Mouse (Mus musculus): Measurements from ENCODE around the gene Sun1. TPM values are rescaled to one million over a fixed set of nuclear protein-coding genes. Genes with fewer than 3 reads are reported as not detected.

Sun1 gene
- polyA plus RNA-seq, 2 experiments, result 53.7 to 65.3 TPM

DNA sequence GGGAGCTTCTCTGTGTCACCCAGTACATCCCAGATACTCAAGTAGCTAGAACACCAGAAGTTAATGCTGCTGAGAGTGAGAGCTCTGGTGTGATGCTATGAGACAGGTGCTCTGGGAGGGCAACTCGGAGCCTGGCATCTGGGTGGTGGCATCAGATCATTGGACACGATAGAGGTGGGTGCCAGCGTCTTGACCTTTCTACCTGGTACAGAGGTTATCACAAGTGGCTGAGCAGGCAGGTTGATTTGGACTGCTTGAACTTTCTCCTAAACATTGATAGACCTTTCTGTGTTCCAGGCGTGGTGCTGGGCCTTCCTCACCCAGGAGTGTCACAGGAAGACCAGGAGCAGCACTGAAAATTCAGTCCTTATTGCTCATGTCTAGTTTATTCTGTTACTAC lies 26.8 kb downstream of the Sun1 start:
- Histone ChIP-seq H3K4me1 (ENCODE audit: control insufficient read depth, insufficient read depth, low read length) (no peaks in the 10 kb centered on the region), H3K9me3 (ENCODE audit: control insufficient read depth, low read length) (no peaks in the 10 kb centered on the region), H3K4me3 (replicated peaks; ENCODE audit: low read length) (no peak overlapping the region), H3K27ac (replicated peaks; ENCODE audit: low read depth, low read length) (no peak overlapping the region), H3K9ac (ENCODE audit: low read depth, low read length, severe bottlenecking) (no peak overlapping the region), H3K27me3 (ENCODE audit: control insufficient read depth, insufficient read depth, low read length) (no peaks in the 10 kb centered on the region), H3K4me2 (replicated peaks; ENCODE audit: low read depth, low read length, severe bottlenecking) (no peak overlapping the region), H3K36me3 (ENCODE audit: control insufficient read depth, insufficient read depth, low read length) (peaks cover 89% of the 10 kb centered on the region)
- no peak for ATAC-seq (ENCODE audit: low FRiP score, low read depth)
- no peak for TF ChIP-seq POLR2A (IDR thresholded peaks at IDR 0.05; ENCODE audit: borderline replicate concordance, extremely low read depth, insufficient read depth, insufficient read length)
- 94% methylated on average over 4 of the region's 4 CpGs for WGBS
- DNase-seq (ENCODE audit: low spot score), result no peak

DNA sequence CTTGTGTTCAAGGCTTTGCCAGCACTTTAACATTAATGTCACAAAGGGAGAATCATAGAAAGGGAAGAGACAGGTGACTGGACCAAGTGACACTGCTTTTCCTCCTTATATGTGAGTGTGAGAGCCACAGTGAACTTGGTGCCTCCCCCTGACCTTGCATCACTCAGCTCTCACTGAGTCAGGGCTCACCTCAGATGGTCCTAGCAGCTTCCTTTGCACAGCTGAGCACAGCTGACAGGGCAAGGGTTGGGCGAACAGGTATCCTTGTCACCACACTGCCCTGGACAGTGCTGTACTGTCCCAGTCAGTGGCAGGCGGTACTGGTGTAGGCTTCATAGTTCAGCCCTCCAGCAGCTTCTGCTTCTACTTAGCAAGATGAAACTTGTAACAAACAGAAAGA lies 27.2 kb downstream of the Sun1 start:
- H3K27ac ChIP-seq (replicated peaks; ENCODE audit: low read depth, low read length), result no peak overlapping the region

DNA sequence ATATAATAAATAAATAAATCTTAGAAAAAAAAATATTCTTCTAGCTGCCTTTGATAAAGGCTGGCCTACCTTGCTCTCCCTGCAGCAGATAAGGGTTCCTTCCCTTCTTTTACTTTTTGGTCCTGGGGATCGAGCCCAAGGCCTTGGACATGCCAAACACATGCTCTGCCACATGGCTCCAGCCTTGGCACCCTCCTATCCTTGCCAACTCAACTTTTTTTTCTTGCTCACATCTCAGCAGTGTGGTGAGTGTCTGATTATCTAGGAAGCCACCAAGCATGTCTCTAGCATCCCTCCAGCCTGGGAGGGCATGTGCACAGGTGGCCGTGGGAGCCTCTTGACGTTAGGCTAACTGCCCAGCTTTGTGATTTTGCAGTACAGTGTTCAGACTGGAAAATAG lies 27.9 kb downstream of the Sun1 start:
- no peak for TF ChIP-seq POLR2A (IDR thresholded peaks at IDR 0.05; ENCODE audit: borderline replicate concordance, extremely low read depth, insufficient read depth, insufficient read length)
- no peak overlapping the region for H3K4me3 ChIP-seq (replicated peaks; ENCODE audit: low read length)
- ATAC-seq (ENCODE audit: low FRiP score, low read depth) (no peak), DNase-seq (ENCODE audit: low spot score) (no peak)
- H3K4me1 ChIP-seq (ENCODE audit: control insufficient read depth, insufficient read depth, low read length), result no peaks in the 10 kb centered on the region
- no peak overlapping the region for H3K4me2 ChIP-seq (replicated peaks; ENCODE audit: low read depth, low read length, severe bottlenecking)
- H3K27ac ChIP-seq (replicated peaks; ENCODE audit: low read depth, low read length), result no peak overlapping the region
- WGBS, result 95% methylated on average over 3 of the region's 3 CpGs
- no peaks in the 10 kb centered on the region for H3K27me3 ChIP-seq (ENCODE audit: control insufficient read depth, insufficient read depth, low read length)
- peaks cover 90% of the 10 kb centered on the region for H3K36me3 ChIP-seq (ENCODE audit: control insufficient read depth, insufficient read depth, low read length)
- H3K9ac ChIP-seq (ENCODE audit: low read depth, low read length, severe bottlenecking), result no peak overlapping the region
- no peaks in the 10 kb centered on the region for H3K9me3 ChIP-seq (ENCODE audit: control insufficient read depth, low read length)

More for the DNA sequence above, 27.2 kb downstream of the Sun1 start:
- Histone ChIP-seq H3K9ac (ENCODE audit: low read depth, low read length, severe bottlenecking) (no peak overlapping the region), H3K4me2 (replicated peaks; ENCODE audit: low read depth, low read length, severe bottlenecking) (no peak overlapping the region), H3K36me3 (ENCODE audit: control insufficient read depth, insufficient read depth, low read length) (peaks cover 89% of the 10 kb centered on the region), H3K4me3 (replicated peaks; ENCODE audit: low read length) (no peak overlapping the region), H3K4me1 (ENCODE audit: control insufficient read depth, insufficient read depth, low read length) (no peaks in the 10 kb centered on the region), H3K9me3 (ENCODE audit: control insufficient read depth, low read length) (no peaks in the 10 kb centered on the region), H3K27me3 (ENCODE audit: control insufficient read depth, insufficient read depth, low read length) (no peaks in the 10 kb centered on the region)
- DNase-seq (ENCODE audit: low spot score), result no peak
- no peak for TF ChIP-seq POLR2A (IDR thresholded peaks at IDR 0.05; ENCODE audit: borderline replicate concordance, extremely low read depth, insufficient read depth, insufficient read length)
- 85% methylated on average over 2 of the region's 2 CpGs for WGBS
- ATAC-seq (ENCODE audit: low FRiP score, low read depth), result no peak

DNA sequence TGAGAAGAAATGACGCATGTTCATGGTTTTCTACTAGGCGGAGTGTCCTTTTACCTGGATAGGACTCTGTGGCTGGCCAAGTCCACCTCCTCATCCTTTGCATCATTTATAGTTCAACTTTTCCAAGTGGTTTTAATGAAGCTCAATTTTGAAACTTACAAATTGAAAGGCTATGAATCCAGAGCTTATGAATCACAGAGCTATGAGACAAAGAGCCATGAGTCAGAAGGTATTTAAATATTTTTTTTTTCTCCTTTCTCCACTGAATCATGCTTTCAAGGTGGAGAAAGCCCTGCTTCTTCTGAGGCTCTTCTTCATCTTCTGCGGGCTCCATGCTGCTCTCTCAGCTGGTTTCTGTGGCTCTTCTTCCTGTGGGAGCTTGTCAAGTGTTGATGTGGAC lies 29.3 kb downstream of the Sun1 start:
- Histone ChIP-seq H3K27ac (replicated peaks; ENCODE audit: low read depth, low read length) (no peak overlapping the region), H3K36me3 (ENCODE audit: control insufficient read depth, insufficient read depth, low read length) (peaks cover 90% of the 10 kb centered on the region), H3K4me2 (replicated peaks; ENCODE audit: low read depth, low read length, severe bottlenecking) (no peak overlapping the region), H3K4me1 (ENCODE audit: control insufficient read depth, insufficient read depth, low read length) (no peaks in the 10 kb centered on the region), H3K4me3 (replicated peaks; ENCODE audit: low read length) (no peak overlapping the region), H3K9me3 (ENCODE audit: control insufficient read depth, low read length) (no peaks in the 10 kb centered on the region), H3K9ac (ENCODE audit: low read depth, low read length, severe bottlenecking) (no peak overlapping the region), H3K27me3 (ENCODE audit: control insufficient read depth, insufficient read depth, low read length) (no peaks in the 10 kb centered on the region)
- WGBS, result 95% methylated on average over 3 of the region's 3 CpGs
- DNase-seq (ENCODE audit: low spot score), result no peak
- no peak for ATAC-seq (ENCODE audit: low FRiP score, low read depth)
- no peak for TF ChIP-seq POLR2A (IDR thresholded peaks at IDR 0.05; ENCODE audit: borderline replicate concordance, extremely low read depth, insufficient read depth, insufficient read length)

DNA sequence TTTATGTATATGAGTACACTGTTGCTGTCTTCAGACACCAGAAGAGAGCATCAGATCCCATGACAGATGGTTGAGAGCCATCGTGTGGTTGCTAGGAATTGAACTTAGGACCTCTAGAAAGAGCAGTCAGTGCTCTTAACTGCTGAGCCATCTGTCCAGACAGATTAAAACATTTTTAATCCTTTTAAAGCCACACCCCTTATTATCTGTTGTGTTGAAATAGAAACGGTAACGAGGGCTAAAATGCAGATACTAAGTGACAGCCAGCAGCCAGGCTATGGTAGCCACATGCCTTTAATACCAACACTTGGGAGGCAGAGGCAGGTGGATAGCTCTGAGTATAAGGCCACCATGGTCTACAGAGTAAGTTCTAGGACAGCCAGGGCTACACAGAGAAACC lies 31.6 kb downstream of the Sun1 start:
- Histone ChIP-seq H3K27me3 (ENCODE audit: control insufficient read depth, insufficient read depth, low read length) (no peaks in the 10 kb centered on the region), H3K9ac (ENCODE audit: low read depth, low read length, severe bottlenecking) (no peak overlapping the region), H3K4me2 (replicated peaks; ENCODE audit: low read depth, low read length, severe bottlenecking) (no peak overlapping the region), H3K9me3 (ENCODE audit: control insufficient read depth, low read length) (no peaks in the 10 kb centered on the region), H3K4me3 (replicated peaks; ENCODE audit: low read length) (no peak overlapping the region), H3K27ac (replicated peaks; ENCODE audit: low read depth, low read length) (no peak overlapping the region), H3K4me1 (ENCODE audit: control insufficient read depth, insufficient read depth, low read length) (no peaks in the 10 kb centered on the region), H3K36me3 (ENCODE audit: control insufficient read depth, insufficient read depth, low read length) (peaks cover 90% of the 10 kb centered on the region)
- ATAC-seq (ENCODE audit: low FRiP score, low read depth), result no peak
- 87% methylated on average over 3 of the region's 3 CpGs for WGBS
- TF ChIP-seq POLR2A (IDR thresholded peaks at IDR 0.05; ENCODE audit: borderline replicate concordance, extremely low read depth, insufficient read depth, insufficient read length), result no peak
- no peak for DNase-seq (ENCODE audit: low spot score)

DNA sequence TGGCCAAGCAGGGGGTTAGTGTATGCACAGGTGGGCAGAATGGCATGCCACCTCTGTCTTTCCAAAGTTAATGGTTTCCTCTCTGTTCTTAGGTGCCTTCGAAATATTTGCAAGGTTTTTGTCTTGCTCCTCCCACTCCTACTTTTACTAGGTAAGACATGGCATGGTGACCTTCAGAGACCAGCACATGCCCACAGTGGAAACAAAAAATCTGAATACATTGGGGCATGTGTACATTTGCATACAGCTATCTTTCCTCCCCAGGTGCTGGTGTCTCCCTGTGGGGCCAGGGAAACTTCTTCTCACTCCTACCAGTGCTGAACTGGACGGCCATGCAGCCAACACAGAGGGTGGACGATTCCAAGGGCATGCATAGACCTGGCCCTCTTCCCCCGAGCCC lies 34.0 kb downstream of the Sun1 start:
- no peaks in the 10 kb centered on the region for H3K27me3 ChIP-seq (ENCODE audit: control insufficient read depth, insufficient read depth, low read length)
- no peak for TF ChIP-seq POLR2A (IDR thresholded peaks at IDR 0.05; ENCODE audit: borderline replicate concordance, extremely low read depth, insufficient read depth, insufficient read length)
- no peaks in the 10 kb centered on the region for H3K4me1 ChIP-seq (ENCODE audit: control insufficient read depth, insufficient read depth, low read length)
- H3K4me2 ChIP-seq (replicated peaks; ENCODE audit: low read depth, low read length, severe bottlenecking), result no peak overlapping the region
- H3K36me3 ChIP-seq (ENCODE audit: control insufficient read depth, insufficient read depth, low read length), result peaks cover 91% of the 10 kb centered on the region
- no peak overlapping the region for H3K27ac ChIP-seq (replicated peaks; ENCODE audit: low read depth, low read length)
- DNase-seq (ENCODE audit: low spot score), result no peak
- no peak for ATAC-seq (ENCODE audit: low FRiP score, low read depth)
- H3K4me3 ChIP-seq (replicated peaks; ENCODE audit: low read length), result no peak overlapping the region
- 95% methylated on average over 4 of the region's 4 CpGs for WGBS
- H3K9me3 ChIP-seq (ENCODE audit: control insufficient read depth, low read length), result no peaks in the 10 kb centered on the region
- no peak overlapping the region for H3K9ac ChIP-seq (ENCODE audit: low read depth, low read length, severe bottlenecking)
